Mouse (Mus musculus) layer of hippocampus, adult 8-10 months (tissue): Measurements from ENCODE around the gene Dennd1c. TPM values are rescaled to one million over a fixed set of nuclear protein-coding genes. Genes with fewer than 3 reads are reported as not detected.

Experiments
- DNase-seq, 2 experiments: peaks; one replicate each; pipeline ENCODE4 v3.0.0; 2022; ENCODE audit warnings: low spot score in 2 of 2
- total RNA-seq, 4 experiments: library from RNA; stranded (reverse); gene quantifications; 2 replicates each; pipeline ENCODE4 v1.2.4; 2022

Dennd1c gene
- 1 to 10 TPM; 1.1 to 4.4 (median 3.0) TPM for total RNA-seq

DNA sequence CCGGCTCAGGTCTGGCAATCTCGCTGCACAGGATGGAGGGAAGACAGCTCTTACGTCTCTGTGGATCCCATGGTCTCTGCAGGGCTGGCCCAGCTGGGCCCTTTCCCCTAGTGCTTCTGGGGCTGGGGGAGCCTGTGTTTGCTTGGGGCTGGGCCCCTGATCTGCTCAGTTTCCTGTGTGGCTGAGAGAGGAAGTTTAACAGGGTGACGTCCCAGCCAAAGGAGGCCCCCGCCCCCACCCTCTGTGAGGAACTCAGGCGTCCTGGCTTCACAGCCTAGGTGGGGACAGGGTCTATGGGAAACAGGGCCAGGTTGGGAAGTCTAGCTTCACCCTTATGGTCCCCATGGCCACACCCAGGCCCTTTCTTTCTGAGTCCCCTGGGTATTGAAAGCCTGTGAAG, at the start of gene Dennd1c:
TSS of gene Dennd1c (minus strand) at position 179 of the 400 bp plus-strand sequence.
- DNase-seq = no peak

DNA sequence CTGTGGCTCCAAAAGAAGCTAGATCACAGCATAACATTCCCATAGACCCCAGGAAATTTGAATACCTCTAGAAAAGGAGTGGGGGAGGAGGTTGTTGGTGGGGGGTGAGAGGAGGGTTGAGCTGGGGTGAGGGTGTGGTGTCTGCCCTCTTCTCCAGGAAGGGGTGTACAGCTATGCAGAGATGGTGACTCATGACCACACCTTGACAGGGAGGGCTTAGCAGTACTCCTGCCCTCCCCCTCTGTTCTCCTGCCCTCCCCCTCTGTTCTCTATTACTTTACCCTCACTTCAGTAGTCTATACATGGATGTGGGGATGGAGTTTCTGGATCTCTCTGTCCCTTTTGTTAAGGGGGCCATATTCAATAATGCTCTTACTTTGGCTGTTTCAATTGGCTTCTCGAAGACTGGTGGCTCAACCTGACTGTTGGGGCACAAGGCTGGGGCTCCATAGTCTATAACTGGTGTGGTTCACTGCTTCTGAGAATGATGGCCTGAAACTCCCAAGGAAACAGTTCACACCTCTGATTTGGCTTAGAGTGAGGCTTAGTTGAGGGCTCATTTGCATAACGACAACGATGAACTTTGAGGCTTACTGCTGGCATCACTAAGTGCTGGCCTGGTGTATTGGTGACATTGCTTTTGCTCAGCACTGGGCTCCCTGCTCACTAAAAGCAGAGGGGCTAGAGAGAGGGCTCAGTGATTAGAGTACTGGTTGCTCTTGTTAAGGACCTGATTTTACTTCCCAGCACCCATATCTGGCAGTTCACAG, 47.7 kb upstream of the Dennd1c start:
- no peak for DNase-seq

DNA sequence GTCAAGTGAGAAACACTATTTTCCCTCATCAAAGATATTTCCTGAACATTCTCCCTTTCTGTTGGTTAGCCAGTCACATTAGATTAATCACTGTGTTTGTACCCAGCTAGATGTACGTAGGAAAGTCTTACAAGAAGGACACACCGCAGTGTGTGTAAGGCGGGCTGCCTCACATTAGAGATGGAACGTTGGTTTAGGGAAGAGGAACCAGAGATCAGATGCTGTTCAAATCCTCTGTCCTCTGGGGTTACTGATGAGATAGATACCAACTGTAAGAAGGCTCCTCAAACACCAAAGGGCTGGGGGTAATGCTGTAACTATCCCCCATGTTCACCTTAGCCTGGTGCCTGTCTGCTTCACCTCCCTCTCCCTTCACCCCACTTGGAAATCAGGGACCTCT, 46.5 kb upstream of the Dennd1c start:
- DNase-seq = no peak

DNA sequence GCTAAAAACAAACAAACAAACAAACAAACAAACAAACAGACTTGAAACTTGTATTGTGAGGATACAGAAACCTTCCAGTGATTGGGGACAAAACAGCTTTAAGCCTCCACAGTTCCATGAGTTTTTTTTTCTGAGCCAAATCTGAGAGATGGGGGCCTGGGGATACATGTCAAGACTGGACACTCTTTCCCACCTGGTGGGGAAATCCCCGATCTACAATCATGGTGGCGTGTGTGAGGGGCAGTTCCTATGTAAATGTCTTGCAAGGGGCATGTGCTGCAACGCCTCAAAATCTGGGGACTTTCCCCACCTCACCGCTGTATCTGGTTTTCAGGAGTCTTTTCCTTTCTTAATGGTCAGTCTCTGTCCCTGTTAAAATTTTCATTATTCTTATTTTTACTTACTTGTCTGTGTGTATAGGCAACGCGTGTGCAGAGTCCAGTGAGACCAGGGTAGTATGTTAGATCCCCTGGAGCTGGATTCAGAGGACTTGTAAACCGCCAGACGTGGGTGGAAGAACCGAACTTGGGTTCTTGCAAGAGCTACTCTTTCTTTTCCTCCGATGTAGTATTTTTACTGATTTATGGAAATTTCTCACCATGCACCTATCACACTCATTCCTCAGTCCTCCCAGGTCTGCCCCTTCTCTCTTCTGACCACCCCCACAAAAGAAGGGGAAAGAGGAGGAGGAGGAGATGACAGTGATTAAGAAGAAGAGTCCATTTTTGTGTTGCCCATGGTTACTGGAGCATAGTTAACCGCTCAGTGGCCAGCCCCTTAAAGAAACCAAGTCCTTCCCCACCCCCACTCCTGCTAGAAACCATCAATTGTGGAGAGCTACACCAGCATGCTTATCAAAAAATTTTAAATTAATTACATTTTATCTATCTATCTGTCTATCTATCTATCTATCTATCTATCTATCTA, 45.1 kb upstream of the Dennd1c start:
- no peak for DNase-seq

DNA sequence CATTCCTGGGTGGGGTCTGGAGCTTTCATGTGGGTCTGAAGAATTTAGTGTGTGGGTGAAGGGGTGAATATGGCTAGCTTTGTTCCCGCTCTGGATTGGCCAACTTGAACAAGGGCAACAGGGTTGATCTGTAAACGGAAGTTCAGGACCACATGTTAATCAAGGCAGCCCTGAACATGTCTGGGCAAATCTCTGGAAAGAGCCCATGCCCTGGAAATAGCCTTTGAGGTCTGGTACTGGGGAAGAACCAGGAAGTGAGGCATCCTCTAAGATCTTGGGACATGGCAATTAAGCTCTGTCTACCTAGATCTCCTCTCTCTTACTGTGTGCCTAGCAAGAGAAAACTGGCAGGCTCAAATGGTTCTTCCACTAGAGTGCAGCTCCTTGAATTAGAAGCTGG, 43.5 kb upstream of the Dennd1c start:
- DNase-seq = no peak

DNA sequence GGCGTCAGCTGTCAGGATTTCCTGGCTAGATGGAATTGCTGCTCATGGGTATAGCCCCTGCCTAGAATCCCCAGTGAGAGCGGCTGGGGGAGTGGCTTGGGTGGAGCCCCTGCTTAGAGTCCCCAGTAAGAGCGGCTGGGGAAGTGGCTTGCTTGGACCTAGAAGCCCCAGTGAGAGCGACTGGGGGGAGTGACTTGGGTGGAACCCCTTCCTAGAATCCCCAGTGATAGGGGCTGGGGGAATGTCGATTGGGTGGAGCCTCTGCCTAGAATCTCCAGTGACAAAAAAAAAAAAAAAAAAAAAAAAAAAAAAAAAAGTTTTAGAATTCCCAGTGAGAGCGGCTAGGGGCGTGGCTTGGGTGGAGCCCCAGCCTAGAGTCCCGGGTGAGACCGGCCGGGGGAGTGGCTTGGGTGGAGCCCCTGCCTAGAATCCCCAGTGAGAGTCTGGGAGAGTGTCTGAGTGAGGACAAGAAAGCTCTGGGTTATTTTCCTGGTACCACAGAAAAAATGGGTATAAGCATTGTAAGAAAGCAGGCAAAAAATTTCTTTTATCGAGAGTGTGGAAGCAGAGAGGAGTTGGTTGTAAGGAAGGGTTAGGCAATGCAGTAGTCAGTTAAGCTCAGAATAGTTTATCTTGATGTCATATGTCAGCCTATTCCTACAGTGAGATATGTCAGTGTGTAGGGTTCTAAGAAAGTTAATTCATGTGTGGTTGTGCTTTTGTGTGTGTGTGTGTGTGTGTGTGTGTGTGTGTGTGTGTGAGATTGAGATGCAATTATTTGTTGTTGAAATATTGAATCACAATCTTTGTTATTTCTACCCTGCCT, 40.4 kb upstream of the Dennd1c start:
- no peak for DNase-seq

DNA sequence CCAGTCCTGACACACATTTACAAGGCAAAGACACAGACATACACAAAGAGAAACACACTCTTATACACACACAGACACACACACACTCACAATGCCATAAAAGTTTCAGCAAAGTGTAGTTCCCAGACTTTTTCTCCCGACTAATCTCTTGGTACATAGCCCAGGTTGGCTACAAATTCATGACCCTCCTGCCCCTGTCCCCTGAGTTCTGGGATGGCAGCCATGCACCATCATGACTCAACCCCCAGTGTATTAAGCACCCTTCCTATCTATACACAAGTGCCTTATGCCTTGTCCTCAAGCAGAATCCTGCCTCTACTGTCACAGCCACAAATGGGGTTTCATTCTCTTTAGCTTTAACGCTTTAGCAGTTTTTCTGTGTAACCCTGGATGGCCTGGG, 38.5 kb upstream of the Dennd1c start:
- no peak for DNase-seq

DNA sequence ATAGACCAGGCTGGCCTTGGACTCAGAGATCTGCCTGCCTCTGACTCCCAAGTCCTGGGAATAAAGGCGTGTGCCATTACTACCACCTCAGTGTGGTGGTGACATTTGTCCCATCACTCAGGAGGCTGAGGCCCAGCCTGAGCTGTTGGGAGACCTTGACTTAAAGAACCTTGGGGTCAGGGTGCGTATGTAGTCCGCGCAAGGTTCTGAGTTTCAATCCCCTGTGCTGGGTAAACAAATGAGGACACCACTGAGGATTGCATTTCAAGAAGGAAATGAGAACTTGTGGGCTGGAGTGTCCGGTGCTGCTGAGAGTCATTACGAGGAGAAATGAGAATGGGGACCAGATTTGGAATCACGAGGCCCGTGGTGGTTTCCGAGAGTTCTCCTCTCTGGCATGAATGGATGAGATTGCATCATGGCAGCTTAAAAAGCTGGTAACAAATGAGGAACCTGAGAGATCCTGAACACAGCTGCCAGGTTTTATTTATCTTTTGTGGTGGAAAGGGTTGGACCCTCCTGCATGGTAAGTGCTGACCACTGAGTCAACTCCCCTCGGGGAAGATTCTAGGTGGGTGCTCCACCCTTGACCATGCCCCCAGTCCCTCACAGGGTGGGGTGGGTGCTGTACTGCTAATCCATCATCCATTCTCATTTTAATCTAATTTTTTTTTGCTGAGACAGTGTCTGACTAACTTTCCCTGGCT, 34.6 kb upstream of the Dennd1c start:
- DNase-seq = no peak

DNA sequence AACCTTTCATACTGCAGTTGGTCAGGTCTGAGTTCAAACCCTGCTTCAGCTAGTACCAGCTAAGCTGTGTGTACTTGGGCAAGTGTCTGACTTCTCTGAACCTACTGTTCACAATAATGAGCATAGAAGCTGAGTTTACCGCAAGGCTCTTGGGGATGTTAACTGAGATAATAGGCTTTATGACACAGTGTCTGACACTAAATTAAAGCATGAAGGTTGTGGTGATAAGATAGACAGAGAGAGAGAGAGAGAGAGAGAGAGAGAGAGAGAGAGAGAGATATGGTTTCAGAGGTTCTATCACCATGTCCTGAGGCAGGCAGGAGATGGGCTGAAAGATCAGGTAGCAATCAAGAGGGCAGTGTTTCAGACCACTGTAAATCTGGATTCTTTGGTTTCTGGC, 31.7 kb upstream of the Dennd1c start:
- DNase-seq = no peak

DNA sequence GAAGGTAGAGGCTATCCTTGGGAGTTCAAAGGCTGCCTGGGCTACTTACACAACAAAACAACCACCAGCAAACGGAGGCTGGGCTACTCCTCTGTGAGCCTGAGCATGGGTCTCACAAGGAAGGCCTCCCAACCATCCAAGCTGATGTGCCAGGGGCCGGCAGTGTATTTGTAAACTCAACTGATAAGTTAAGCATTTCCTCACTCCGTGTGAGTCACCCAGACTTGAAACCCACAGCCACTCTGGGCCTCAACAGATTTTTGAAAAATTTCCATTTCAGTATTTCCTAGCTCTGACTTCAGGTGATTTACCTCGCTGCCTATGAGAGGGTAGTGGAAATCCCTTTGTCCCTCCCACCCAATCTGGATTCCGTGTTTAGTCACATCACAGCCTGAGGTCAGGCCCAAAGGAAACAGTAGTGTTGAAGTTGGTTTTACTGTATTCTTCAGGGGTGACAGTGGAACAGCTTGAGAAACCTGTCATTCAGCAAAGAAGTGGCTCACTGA, 30.4 kb upstream of the Dennd1c start:
- DNase-seq = no peak

DNA sequence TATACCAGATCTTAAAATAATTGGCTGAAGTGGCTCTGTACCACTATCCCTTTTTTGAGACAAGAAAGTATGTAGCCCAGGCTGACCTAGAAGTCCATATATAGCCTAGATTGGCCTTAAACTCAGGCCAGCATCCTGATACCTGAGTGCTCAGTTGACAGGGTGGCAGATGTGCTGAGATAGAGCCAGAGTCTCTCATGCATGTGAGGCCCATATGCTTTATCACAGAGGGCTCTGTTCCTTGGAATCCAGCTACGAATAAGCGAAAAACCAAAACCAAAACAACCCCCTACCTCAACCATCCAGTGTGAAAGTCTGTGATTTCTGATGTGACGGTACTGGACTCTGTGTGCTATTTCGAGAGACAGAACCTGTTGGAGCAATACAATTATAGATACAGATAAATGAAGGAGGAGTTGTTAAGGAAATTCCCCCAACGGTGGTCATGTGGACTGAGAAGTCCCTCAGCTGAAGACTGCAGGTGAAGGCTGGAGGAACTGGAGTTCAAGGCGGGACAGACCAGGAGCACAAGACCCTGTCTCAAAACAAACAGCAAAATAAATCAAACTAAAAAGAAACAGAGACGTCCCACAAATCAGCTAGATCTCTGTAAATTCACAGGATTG, 29.8 kb upstream of the Dennd1c start:
- no peak for DNase-seq

DNA sequence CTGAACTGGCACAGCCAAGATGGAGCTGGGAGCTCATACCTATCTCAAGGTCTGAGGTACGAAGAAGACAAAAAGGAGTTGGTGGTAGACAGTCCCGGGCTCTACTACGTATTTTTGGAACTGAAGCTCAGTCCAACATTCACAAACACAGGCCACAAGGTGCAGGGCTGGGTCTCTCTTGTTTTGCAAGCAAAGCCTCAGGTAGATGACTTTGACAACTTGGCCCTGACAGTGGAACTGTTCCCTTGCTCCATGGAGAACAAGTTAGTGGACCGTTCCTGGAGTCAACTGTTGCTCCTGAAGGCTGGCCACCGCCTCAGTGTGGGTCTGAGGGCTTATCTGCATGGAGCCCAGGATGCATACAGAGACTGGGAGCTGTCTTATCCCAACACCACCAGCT, 28.8 kb upstream of the Dennd1c start:
- no peak for DNase-seq

DNA sequence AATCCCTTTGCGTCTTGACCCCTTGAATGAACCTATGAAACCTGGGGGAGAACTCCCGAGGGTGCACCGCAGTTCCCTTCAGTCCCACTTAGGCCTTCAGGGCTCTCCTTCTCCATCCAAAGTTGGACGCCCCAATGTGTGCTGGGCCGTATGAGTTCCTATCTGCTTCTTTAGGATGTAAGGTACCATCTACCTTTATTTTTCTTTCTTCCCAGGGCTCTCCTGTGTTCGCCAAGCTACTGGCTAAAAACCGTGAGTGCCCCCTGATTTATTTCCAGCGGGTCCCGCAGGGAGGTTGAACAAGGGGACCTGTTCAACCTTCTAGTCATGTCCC, 27.7 kb upstream of the Dennd1c start:
- DNase-seq = no peak

DNA sequence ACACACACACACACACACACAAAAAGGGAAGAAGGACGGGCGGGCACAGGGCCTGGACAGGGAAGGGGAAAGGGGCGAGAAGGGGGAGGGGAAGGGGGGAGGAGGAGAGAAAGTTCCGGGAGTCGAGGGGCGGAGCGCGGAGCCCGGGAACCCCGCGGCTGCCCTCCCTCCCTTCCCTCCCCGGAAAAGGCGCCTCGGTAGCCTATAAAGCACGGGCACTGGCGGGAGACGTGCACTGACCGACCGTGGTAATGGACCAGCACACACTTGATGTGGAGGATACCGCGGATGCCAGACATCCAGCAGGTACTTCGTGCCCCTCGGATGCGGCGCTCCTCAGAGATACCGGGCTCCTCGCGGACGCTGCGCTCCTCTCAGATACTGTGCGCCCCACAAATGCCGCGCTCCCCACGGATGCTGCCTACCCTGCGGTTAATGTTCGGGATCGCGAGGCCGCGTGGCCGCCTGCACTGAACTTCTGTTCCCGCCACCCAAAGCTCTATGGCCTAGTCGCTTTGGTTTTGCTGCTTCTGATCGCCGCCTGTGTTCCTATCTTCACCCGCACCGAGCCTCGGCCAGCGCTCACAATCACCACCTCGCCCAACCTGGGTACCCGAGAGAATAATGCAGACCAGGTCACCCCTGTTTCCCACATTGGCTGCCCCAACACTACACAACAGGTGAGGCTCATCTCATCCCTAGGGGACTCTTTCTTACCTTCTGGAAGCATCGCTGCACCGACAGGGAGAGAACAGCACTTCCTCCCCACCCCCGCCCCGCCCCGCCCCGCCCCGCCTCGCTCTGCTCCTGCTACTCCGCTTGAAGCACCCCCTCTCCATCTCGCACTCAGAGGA, 27.1 kb upstream of the Dennd1c start, which contains the start of gene Tnfsf9:
TSS of gene Tnfsf9 (plus strand) at position 145 of the 854 bp plus-strand sequence.
- no peak for DNase-seq

DNA sequence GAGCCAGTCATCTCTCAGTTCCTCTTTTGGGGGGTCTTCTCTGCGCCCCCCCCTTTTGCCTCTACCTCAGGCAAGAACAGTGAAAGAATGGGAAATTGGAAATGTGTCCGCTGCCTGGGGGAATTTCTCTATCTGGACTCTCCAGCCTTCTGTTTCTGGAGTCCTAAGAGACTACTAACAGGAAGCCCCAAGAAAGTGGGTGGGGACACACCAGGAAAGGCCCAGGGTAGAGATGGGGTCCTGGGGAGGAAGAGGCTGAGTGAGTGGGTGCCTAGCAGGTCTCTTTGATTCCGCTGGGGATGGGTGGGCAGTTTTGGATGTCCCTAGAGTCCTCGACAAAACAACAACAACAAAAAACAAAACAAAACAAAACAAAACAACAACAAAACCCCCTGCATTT, 26.2 kb upstream of the Dennd1c start:
- no peak for DNase-seq

DNA sequence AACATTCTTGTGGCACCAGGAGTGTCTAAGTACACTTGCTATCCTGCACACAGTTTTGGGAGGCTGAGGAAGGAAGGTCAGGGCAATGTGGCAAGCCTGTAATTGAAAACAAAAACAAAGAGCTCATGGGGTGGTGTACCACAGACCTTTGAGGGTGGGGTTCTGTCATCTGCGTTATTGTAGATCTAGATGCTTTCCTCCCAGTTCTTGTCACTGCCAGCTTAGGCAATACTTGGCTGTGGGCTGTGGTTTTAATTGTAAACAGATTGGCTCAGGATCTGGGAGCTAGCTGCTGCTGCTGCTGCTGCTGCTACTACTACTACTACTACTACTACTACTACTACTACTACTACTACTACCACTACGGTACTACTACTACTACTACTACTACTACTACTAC, 24.0 kb upstream of the Dennd1c start:
- no peak for DNase-seq

DNA sequence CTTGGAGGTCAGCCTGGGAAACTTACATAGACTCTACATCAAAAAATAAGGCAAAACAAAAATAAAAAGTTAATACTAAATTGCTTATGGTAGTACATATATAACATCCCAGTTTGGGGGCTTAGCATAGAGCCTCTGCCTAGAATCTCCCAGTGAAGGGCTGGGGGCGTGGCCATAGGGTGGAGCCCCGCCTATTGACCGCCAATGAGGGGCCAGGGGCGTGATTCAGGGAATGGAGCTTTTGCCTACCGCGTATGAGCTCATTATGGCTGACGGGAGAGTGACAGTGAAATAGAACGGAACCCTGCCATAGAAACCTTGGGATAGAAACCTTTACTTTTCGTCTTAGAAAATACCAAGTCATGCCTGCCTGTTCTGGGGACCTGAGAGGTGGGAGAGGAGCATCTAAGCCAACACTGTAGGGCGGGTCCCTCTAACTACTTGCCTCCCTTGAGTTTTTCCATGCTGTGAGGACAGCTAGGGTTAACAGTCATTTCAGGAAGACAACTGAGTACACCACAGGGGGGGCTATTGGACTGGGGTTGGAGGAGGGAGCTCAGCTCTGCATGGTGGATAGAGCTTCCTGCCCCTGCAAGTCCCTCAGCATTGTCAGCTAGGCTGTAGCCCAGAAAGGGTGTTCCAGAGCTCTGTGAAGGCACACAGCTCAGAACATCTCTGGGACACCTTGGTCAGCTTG, 21.5 kb upstream of the Dennd1c start:
- no peak for DNase-seq

DNA sequence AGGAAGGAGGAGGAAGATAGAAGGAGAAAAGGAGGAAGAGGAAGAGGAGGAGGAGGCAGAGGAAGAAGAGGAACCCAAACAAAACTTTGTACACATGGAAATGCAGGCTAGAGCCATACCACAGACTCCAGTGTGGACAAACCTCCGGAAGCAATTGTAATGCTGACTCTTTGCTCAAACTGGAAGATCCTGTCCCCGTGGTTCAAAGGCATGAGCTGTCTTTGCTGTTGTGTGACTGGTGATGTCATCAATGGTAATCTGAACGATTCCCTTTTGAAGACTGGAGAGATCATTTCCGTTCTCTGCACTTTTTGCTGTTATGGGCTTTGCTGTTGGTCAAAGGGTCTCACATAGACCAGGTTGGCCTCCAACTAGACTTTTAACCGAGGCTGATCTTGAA, 20.0 kb upstream of the Dennd1c start:
- no peak for DNase-seq

DNA sequence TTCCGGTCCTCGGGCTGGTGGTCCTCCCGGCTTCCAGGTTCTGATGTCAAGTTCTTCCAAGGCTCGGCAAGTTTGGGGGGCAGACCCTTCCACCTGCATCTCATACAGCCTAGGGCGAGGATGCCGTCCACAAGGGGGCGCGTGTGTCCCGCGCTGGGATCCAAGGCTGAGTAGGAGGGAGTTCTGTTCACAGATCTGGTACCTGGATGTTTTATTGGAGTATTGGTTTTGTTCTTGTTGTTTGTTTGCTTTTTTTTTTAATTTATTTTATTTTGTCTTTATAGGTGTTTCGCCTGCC, 18.3 kb upstream of the Dennd1c start:
- peak; percentile 62 to 82 for DNase-seq
